Mouse (Mus musculus): ENCODE measurements around the gene Lurap1l. TPM values are rescaled to one million over a fixed set of nuclear protein-coding genes. Genes with fewer than 3 reads are reported as not detected.

The Lurap1l gene
- polyA plus RNA-seq, 1 experiment from 2014 or later: 23.1 TPM

GRCm38 (mm10) chr4:80921646-80922489 lies 11.4 kb downstream of the Lurap1l start:
- TF ChIP-seq CTCF (IDR thresholded peaks at IDR 0.05; ENCODE audit: low read depth): no peak
- no peaks in the 10 kb centered on the region for H3K4me1 ChIP-seq (replicated peaks; ENCODE audit: control insufficient read depth, insufficient read depth, low read length)
- no peak for ATAC-seq
- H3K27me3 ChIP-seq (replicated peaks; ENCODE audit: control insufficient read depth, insufficient read depth, low read length): no peaks in the 10 kb centered on the region
- no peak overlapping the region for H3K9ac ChIP-seq (ENCODE audit: low read depth, low read length)
- no peaks in the 10 kb centered on the region for H3K9me3 ChIP-seq (ENCODE audit: control insufficient read depth)
- no peak overlapping the region for H3K27ac ChIP-seq (ENCODE audit: low read depth, low read length)
- H3K4me2 ChIP-seq (replicated peaks; ENCODE audit: low read depth): no peak overlapping the region
- no peaks in the 10 kb centered on the region for H3K36me3 ChIP-seq (ENCODE audit: control insufficient read depth, insufficient read depth)
- no peak overlapping the region for H3K4me3 ChIP-seq (ENCODE audit: low read depth, low read length)
- WGBS: 72% methylated on average over 4 of the region's 4 CpGs

GRCm38 (mm10) chr4:80922654-80923053 lies 12.2 kb downstream of the Lurap1l start:
- Histone ChIP-seq H3K27ac (ENCODE audit: low read depth, low read length) (no peak overlapping the region), H3K9ac (ENCODE audit: low read depth, low read length) (no peak overlapping the region), H3K9me3 (ENCODE audit: control insufficient read depth) (no peaks in the 10 kb centered on the region), H3K4me2 (replicated peaks; ENCODE audit: low read depth) (no peak overlapping the region), H3K36me3 (ENCODE audit: control insufficient read depth, insufficient read depth) (no peaks in the 10 kb centered on the region), H3K27me3 (replicated peaks; ENCODE audit: control insufficient read depth, insufficient read depth, low read length) (no peaks in the 10 kb centered on the region), H3K4me1 (replicated peaks; ENCODE audit: control insufficient read depth, insufficient read depth, low read length) (no peaks in the 10 kb centered on the region), H3K4me3 (ENCODE audit: low read depth, low read length) (no peak overlapping the region)
- no peak for TF ChIP-seq CTCF (IDR thresholded peaks at IDR 0.05; ENCODE audit: low read depth)
- ATAC-seq: no peak
- 72% methylated on average over 2 of the region's 2 CpGs for WGBS

GRCm38 (mm10) chr4:80924815-80925214 lies 14.4 kb downstream of the Lurap1l start:
- H3K9me3 ChIP-seq (ENCODE audit: control insufficient read depth): no peaks in the 10 kb centered on the region
- H3K27ac ChIP-seq (ENCODE audit: low read depth, low read length): no peak overlapping the region
- H3K27me3 ChIP-seq (replicated peaks; ENCODE audit: control insufficient read depth, insufficient read depth, low read length): no peaks in the 10 kb centered on the region
- H3K9ac ChIP-seq (ENCODE audit: low read depth, low read length): no peak overlapping the region
- H3K4me3 ChIP-seq (ENCODE audit: low read depth, low read length): no peak overlapping the region
- TF ChIP-seq CTCF (IDR thresholded peaks at IDR 0.05; ENCODE audit: low read depth): no peak
- WGBS: 69% methylated on average over 4 of the region's 4 CpGs
- H3K4me2 ChIP-seq (replicated peaks; ENCODE audit: low read depth): no peak overlapping the region
- H3K4me1 ChIP-seq (replicated peaks; ENCODE audit: control insufficient read depth, insufficient read depth, low read length): no peaks in the 10 kb centered on the region
- ATAC-seq: no peak
- H3K36me3 ChIP-seq (ENCODE audit: control insufficient read depth, insufficient read depth): no peaks in the 10 kb centered on the region

DNA sequence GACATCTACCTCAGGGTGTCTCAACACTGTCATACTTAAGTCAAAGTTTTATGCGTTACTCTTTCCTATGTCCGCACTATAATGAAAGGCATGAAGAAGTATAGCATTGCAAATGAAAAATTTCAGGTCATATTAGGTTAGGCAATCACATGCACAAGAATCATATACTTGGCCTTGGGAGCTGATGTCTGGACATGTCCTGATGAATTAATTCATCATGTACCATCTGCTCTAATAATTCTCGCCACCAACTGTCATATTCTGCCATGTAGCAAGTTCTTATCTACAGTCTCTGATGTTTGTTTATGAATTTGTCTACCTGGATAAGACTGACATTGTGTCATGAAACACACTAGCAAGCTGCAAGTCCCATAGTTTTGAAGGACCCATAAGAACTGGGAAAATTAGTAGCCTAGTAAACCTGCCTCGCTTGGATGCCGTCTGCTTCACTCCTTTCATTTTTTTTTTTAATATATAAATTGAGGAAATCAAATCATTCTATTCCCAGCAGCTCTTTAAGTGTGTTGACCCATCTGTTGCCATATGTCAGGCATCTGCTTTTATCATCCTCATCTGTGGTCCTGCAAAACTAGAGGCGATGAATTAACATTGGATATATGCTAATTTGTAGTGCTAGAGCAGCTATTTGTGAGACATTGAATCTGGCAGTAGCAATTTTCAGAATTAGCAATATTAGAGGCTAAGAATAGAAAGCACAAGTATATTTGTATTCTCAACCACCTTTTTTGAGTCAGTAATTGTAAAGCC lies 15.5 kb downstream of the Lurap1l start:
- no peaks in the 10 kb centered on the region for H3K4me1 ChIP-seq (replicated peaks; ENCODE audit: control insufficient read depth, insufficient read depth, low read length)
- TF ChIP-seq CTCF (IDR thresholded peaks at IDR 0.05; ENCODE audit: low read depth): no peak
- no peak overlapping the region for H3K4me2 ChIP-seq (replicated peaks; ENCODE audit: low read depth)
- ATAC-seq: no peak
- no peaks in the 10 kb centered on the region for H3K27me3 ChIP-seq (replicated peaks; ENCODE audit: control insufficient read depth, insufficient read depth, low read length)
- no peak overlapping the region for H3K9ac ChIP-seq (ENCODE audit: low read depth, low read length)
- no peaks in the 10 kb centered on the region for H3K9me3 ChIP-seq (ENCODE audit: control insufficient read depth)
- no peaks in the 10 kb centered on the region for H3K36me3 ChIP-seq (ENCODE audit: control insufficient read depth, insufficient read depth)
- no peak overlapping the region for H3K4me3 ChIP-seq (ENCODE audit: low read depth, low read length)
- 88% methylated on average over 6 of the region's 6 CpGs for WGBS
- no peak overlapping the region for H3K27ac ChIP-seq (ENCODE audit: low read depth, low read length)

DNA sequence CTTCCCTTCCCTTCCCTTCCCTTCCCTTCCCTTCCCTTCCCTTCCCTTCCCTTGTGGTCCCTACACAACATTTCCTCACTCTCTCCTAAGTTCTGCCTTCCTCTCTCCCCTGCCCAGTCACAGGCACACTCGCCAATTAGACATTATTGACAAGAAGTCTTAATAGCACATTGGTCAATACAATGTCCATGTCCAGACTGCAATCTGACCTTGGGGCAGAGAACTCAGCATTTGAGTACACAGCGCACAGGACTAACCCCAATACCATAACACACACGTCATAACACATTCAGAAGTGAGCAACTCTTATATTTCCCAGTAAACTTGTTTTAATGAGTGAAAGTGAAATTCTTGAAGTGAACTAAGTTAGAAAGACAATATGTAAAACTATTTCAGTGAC lies 24.3 kb downstream of the Lurap1l start:
- Histone ChIP-seq H3K9me3 (ENCODE audit: control insufficient read depth) (no peaks in the 10 kb centered on the region), H3K36me3 (ENCODE audit: control insufficient read depth, insufficient read depth) (no peaks in the 10 kb centered on the region), H3K4me2 (replicated peaks; ENCODE audit: low read depth) (no peak overlapping the region), H3K4me1 (replicated peaks; ENCODE audit: control insufficient read depth, insufficient read depth, low read length) (no peaks in the 10 kb centered on the region), H3K9ac (ENCODE audit: low read depth, low read length) (no peak overlapping the region), H3K27ac (ENCODE audit: low read depth, low read length) (no peak overlapping the region), H3K4me3 (ENCODE audit: low read depth, low read length) (no peak overlapping the region), H3K27me3 (replicated peaks; ENCODE audit: control insufficient read depth, insufficient read depth, low read length) (no peaks in the 10 kb centered on the region)
- WGBS: 83% methylated on average over 3 of the region's 3 CpGs
- no peak for TF ChIP-seq CTCF (IDR thresholded peaks at IDR 0.05; ENCODE audit: low read depth)
- ATAC-seq: no peak

GRCm38 (mm10) chr4:80939115-80939514 lies 28.7 kb downstream of the Lurap1l start:
- WGBS: 80% methylated on average over 2 of the region's 2 CpGs
- Histone ChIP-seq H3K4me3 (ENCODE audit: low read depth, low read length) (no peak overlapping the region), H3K4me2 (replicated peaks; ENCODE audit: low read depth) (no peak overlapping the region), H3K36me3 (ENCODE audit: control insufficient read depth, insufficient read depth) (no peaks in the 10 kb centered on the region), H3K9ac (ENCODE audit: low read depth, low read length) (no peak overlapping the region), H3K27ac (ENCODE audit: low read depth, low read length) (no peak overlapping the region), H3K9me3 (ENCODE audit: control insufficient read depth) (no peaks in the 10 kb centered on the region), H3K4me1 (replicated peaks; ENCODE audit: control insufficient read depth, insufficient read depth, low read length) (no peaks in the 10 kb centered on the region), H3K27me3 (replicated peaks; ENCODE audit: control insufficient read depth, insufficient read depth, low read length) (no peaks in the 10 kb centered on the region)
- no peak for ATAC-seq
- no peak for TF ChIP-seq CTCF (IDR thresholded peaks at IDR 0.05; ENCODE audit: low read depth)

All from intestine, postnatal 0 days (tissue).